Mouse (Mus musculus) lung, embryonic 14.5 days (tissue): Measurements from ENCODE around the gene B4galnt4. TPM values are rescaled to one million over a fixed set of nuclear protein-coding genes. Genes with fewer than 3 reads are reported as not detected.
"Not testable (repeated sequence)": the region's sequence is repeated elsewhere in the genome, so short reads cannot be mapped to it uniquely, and the experiment has no call there.

Experiments
- ATAC-seq: fragments of 200-750 bp; cut with Nextera tagmentation; 2 replicates; pipeline ENCODE4 v1.8.0; 2017; ENCODE audit warnings: mild to moderate bottlenecking, moderate TSS enrichment, moderate library complexity; ENCODE audit not compliant: insufficient read depth
- DNase-seq: peaks from one replicate; pipeline ENCODE4 v3.0.0-alpha.2; 2015
- H3K27ac ChIP-seq: fragments of 300-500 bp; sonication (generic); 2 replicates; pipeline ENCODE4 v1.5.1; 2014; ENCODE audit warnings: low read depth, mild to moderate bottlenecking, moderate library complexity
- H3K27me3 ChIP-seq: fragments of 300-500 bp; sonication (generic); 2 replicates; pipeline ENCODE4 v1.6.1; 2014; ENCODE audit warnings: low read length, control low read depth; ENCODE audit not compliant: insufficient read depth
- H3K36me3 ChIP-seq: fragments of 300-500 bp; sonication (generic); 2 replicates; pipeline ENCODE4 v1.6.1; 2014; ENCODE audit warnings: control low read depth; ENCODE audit not compliant: insufficient read depth
- H3K4me1 ChIP-seq: fragments of 300-500 bp; sonication (generic); 2 replicates; pipeline ENCODE4 v1.6.1; 2014; ENCODE audit warnings: antibody characterized with exemption, control low read depth; ENCODE audit not compliant: insufficient read depth
- H3K4me2 ChIP-seq: fragments of 300-500 bp; sonication (generic); 2 replicates; pipeline ENCODE4 v1.6.1; 2014; ENCODE audit warnings: mild to moderate bottlenecking
- H3K4me3 ChIP-seq: fragments of 300-500 bp; sonication (generic); 2 replicates; pipeline ENCODE4 v1.5.1; 2014; ENCODE audit warnings: low read depth, low read length
- H3K9ac ChIP-seq: fragments of 300-500 bp; sonication (generic); 2 replicates; pipeline ENCODE4 v1.6.1; 2014
- H3K9me3 ChIP-seq: fragments of 300-500 bp; sonication (generic); 2 replicates; pipeline ENCODE4 v1.6.1; 2016; ENCODE audit warnings: low read depth, low read length, control low read depth
- CTCF ChIP-seq: IDR thresholded peaks from 2 replicates; pipeline ENCODE4 v1.5.1; 2016; ENCODE audit warnings: antibody characterized with exemption, low read depth
- WGBS: fragments of 180-500 bp; shearing (Covaris S2); extraction: QIAGEN DNeasy Blood & Tissue Kit; methylation state at CpG from one replicate; pipeline ENCODE4 v1.1.7; 2014; 5-methylcytosine and 5-hydroxymethylcytosine counted together
- polyA plus RNA-seq: library from polyadenylated mRNA; unstranded; fragments of >200 nt; fragmentation: Nextera tagmentation; extraction: Ambion mirVana; gene quantifications from 2 replicates; pipeline ENCODE4 v1.2.1, GENCODE M21; 2014

B4galnt4 gene
- polyA plus RNA-seq = 5.6 and 7.1 TPM in 2 replicates

- peak; percentile 95 for ATAC-seq
- H3K27me3 ChIP-seq = peaks cover 9% of the 10 kb centered on the region; the same call in 1 of the 2 replicates
- WGBS = under 1% methylated on average over 72 of the region's 72 CpGs
- TF ChIP-seq CTCF = no peak
- H3K27ac ChIP-seq = no peak within 1 kb of the TSS
- no peaks in the 10 kb centered on the region for H3K9me3 ChIP-seq
- DNase-seq = peak; percentile 87
- H3K36me3 ChIP-seq = 0 out of 2 replicates have a peak, but pooled peaks cover 15% of the 10 kb centered on the region
- peak within 1 kb of the TSS; percentile 70 for H3K4me3 ChIP-seq
- peak within 1 kb of the TSS; percentile 96 for H3K4me2 ChIP-seq
- H3K4me1 ChIP-seq = peaks cover 13% of the 10 kb centered on the region
- peak within 1 kb of the TSS; percentile 82 for H3K9ac ChIP-seq
Observed at GRCm38 (mm10) chr7:141060426-141061242, at the start of gene B4galnt4. Gene B4galnt4 (plus strand): TSS chr7:141061104.

- Histone ChIP-seq H3K4me2 (no peak overlapping the region), H3K36me3 (no peaks in the 10 kb centered on the region), H3K9ac (no peak overlapping the region), H3K27ac (peak overlapping the region; percentile 4; the same call in 1 of the 2 replicates), H3K4me1 (peaks cover 11% of the 10 kb centered on the region; the same call in 1 of the 2 replicates), H3K27me3 (no peaks in the 10 kb centered on the region), H3K9me3 (no peaks in the 10 kb centered on the region), H3K4me3 (no peak overlapping the region)
- WGBS = 91% methylated on average over 7 of the region's 7 CpGs
- no peak for ATAC-seq
- no peak for TF ChIP-seq CTCF
- no peak for DNase-seq
Observed at GRCm38 (mm10) chr7:141011238-141011770, 49.6 kb upstream of the B4galnt4 start.

- no peak overlapping the region for H3K4me3 ChIP-seq
- TF ChIP-seq CTCF = no peak
- H3K4me1 ChIP-seq = no peaks in the 10 kb centered on the region
- no peaks in the 10 kb centered on the region for H3K27me3 ChIP-seq
- no peak for ATAC-seq
- H3K27ac ChIP-seq = no peak overlapping the region
- no peak for DNase-seq
- WGBS = 81% methylated on average over 10 of the region's 10 CpGs
- H3K9ac ChIP-seq = no peak overlapping the region
- H3K4me2 ChIP-seq = no peak overlapping the region
- H3K36me3 ChIP-seq = no peaks in the 10 kb centered on the region
- H3K9me3 ChIP-seq = no peaks in the 10 kb centered on the region
Observed at GRCm38 (mm10) chr7:141016707-141017697, 43.9 kb upstream of the B4galnt4 start.

- not testable (repeated sequence) for H3K27me3 ChIP-seq, H3K9ac ChIP-seq, H3K27ac ChIP-seq, H3K9me3 ChIP-seq, ATAC-seq, H3K4me1 ChIP-seq, H3K4me3 ChIP-seq, H3K4me2 ChIP-seq, DNase-seq, H3K36me3 ChIP-seq
- WGBS = 89% methylated on average over 1 of the region's 1 CpGs
Observed at GRCm38 (mm10) chr7:141017824-141018223, 43.1 kb upstream of the B4galnt4 start, which contains the start of gene Ifitm6. Gene Ifitm6 (minus strand): TSS chr7:141017924.

DNA sequence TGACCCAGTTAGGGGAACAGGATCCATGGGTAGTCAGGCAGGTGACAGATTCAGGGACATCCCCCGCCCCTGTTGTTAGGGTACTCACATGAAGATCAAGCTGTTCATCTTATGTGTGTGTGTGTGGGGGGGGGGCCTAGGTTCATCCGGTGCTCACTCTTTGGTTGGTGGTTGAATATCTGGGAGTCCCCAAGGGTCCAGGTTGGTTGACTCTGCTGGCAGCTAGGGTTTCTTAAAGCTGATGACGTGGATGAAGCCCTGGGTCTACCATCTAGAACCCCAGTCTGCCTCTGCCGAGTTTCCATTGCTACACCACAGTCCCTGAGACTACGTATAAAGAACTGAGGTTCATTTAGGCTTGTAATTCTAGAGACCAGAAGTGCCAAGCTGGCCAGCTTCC lies 41.9 kb upstream of the B4galnt4 start:
- H3K4me2 ChIP-seq = no peak overlapping the region
- no peak for ATAC-seq
- H3K4me1 ChIP-seq = no peaks in the 10 kb centered on the region
- H3K36me3 ChIP-seq = no peaks in the 10 kb centered on the region
- 91% methylated on average over 5 of the region's 5 CpGs for WGBS
- H3K9me3 ChIP-seq = no peaks in the 10 kb centered on the region
- no peak overlapping the region for H3K27ac ChIP-seq
- no peak overlapping the region for H3K4me3 ChIP-seq
- TF ChIP-seq CTCF = no peak
- H3K27me3 ChIP-seq = no peaks in the 10 kb centered on the region
- H3K9ac ChIP-seq = no peak overlapping the region
- DNase-seq = no peak

DNA sequence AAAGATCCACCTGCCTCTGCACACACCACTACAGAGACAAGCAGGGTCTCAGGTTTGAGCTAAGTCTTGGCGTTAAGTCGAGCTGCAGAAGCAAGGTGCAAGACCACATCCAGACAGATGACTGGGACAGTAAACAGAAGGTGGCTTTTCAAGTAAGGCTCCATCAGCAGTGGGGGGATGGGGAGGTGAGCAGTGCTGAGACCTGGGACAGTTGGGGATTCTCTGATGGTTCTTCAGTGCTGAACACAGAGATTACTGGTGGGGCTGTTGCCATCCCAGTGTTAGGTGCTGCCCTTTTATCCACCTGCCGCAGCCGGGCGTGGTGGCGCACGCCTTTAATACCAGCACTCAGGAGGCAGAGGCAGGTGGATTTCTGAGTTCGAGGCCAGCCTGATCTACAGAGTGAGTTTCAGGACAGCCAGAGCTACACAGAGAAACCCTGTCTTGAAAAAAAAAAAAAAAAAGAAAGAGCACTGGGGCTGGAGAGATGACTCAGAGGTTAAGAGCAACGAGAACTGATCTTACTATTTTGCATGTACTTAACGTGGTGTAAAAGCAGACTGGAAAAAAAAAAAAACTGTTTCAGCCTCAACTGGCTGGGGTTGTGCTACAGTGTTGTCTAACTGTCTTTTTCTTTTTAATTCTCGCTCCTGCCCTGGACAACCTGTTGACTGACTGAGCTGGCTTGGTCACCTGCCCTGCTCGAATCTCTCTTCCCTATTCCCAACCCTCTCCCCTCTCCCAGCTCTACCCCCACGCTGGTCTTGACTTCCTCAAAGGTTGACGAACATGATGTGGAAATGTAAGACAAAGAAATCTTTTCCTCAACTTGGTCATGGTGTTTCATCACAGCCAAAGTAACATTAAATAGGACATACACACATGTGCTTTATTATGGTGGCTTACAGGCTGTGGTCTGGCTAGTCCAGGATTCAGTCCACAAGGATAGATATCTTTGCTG lies 39.1 kb upstream of the B4galnt4 start:
- no peak for TF ChIP-seq CTCF
- DNase-seq (no peak), ATAC-seq (no peak)
- 70% methylated on average over 14 of the region's 14 CpGs for WGBS
- Histone ChIP-seq H3K9me3 (no peaks in the 10 kb centered on the region), H3K4me3 (no peak overlapping the region), H3K36me3 (no peaks in the 10 kb centered on the region), H3K4me2 (no peak overlapping the region), H3K4me1 (no peaks in the 10 kb centered on the region), H3K9ac (no peak overlapping the region), H3K27ac (no peak overlapping the region), H3K27me3 (no peaks in the 10 kb centered on the region)
